Mouse (Mus musculus) cortical plate, adult 2 months (tissue): ENCODE measurements at regions not wholly inside any gene's neighbourhood (a gene's known extent, or its start where the extent isn't known, plus 50 kb on each side); places are given as distances from the start of the nearest gene placed in this dataset.

Source experiments
- CTCF ChIP-seq: fragments of 200-500 bp; IDR thresholded peaks from 2 replicates; pipeline ENCODE4 v1.5.1; 2011; ENCODE audit warnings: mild to moderate bottlenecking, control low read depth, low read length; ENCODE audit not compliant: insufficient read depth; ENCODE audit errors: extremely low read depth
- POLR2A ChIP-seq: fragments of 200-500 bp; IDR thresholded peaks from 2 replicates; pipeline ENCODE4 v1.6.1; 2011; ENCODE audit warnings: mild to moderate bottlenecking, low read length, control low read depth; ENCODE audit not compliant: insufficient read depth; ENCODE audit errors: extremely low read depth

- TF ChIP-seq POLR2A (no peak), CTCF (no peak)
These were observed 267.6 kb downstream of the Klf6 start for GRCm38 (mm10) chr13:6128903-6129302.
